Mouse (Mus musculus) left cerebral cortex, adult 18-20 months (tissue): ENCODE measurements at regions not wholly inside any gene's neighbourhood (a gene's known extent, or its start where the extent isn't known, plus 50 kb on each side); places are given as distances from the start of the nearest gene placed in this dataset.
A peak's percentile ranks its signal among the peaks of the same experiment; 100 is the strongest.

Source experiments
- DNase-seq, 2 experiments: peaks; one replicate each; pipeline ENCODE4 v3.0.0; 2021 to 2022; ENCODE audit warnings: low spot score in 2 of 2, mixed read lengths in 1 of 2

- no peak for DNase-seq
These were observed 88.4 kb upstream of the Cxcr4 start for GRCm38 (mm10) chr1:128680538-128680937.

DNA sequence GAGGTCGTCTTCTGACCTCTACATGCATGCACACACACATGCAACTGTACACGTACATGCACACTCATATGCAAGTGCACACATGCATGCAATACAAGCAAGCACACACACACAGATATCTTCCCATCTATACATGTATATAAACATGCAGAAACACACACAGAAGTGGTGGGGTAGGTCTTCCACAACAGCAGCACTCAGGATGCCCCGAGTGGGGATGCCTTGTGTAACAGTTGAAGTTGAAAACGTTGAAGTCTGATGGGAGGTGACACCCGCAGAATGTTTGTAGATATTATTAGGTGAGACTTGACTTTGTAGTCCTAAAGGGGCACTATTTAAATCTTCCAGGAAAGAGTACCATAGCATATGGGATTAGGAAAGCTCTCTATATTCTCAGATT lies 87.9 kb upstream of the Cxcr4 start:
- DNase-seq: no peak

DNA sequence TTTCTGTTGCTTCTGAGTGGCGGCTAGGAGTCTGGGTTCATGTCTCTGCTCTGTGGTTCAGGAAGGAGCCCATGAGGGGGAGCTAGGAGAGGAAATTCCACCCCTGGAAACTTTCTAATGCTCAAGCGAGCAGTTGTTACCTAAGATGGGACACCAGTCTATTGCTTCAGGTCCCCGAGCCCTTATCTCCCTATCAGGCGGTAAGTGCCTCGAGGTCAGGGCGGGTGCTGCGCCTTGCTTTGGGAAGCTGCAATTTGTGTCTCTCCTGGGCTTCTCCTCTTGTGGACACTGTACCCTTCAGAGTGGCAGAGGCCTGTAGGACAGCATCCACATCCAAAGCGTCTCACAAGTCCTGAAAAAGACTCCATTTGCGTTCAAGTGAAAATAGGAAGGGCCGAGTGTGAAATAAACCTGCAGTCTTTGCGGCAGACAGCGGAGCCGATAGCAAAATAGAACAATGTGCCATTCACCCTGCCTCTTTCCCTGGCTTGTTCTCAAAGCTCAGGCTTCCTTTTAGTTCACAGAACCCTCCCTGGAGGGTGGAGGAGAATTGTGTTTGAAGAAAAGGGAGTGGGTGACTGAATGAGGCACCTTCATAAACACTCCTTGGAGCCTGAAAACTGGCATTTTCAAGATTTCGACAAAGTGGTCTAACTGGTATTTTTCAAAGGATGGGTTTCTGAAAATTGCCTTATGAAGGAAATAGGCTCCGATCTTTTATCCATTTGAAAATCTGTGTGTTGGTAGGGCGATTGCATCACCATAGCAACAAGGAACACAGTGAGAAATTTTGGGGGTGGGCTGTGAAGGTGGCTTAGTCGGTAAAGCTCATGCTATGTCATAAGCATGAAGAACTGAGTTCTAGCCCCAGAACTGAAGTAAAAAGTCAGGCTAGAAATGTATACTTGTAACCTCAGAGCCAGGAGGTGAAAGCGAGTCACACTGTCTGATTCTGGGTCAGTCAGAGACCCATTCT lies 87.2 kb upstream of the Cxcr4 start:
- DNase-seq: peak in 1 of 2 experiments; percentile 8

DNA sequence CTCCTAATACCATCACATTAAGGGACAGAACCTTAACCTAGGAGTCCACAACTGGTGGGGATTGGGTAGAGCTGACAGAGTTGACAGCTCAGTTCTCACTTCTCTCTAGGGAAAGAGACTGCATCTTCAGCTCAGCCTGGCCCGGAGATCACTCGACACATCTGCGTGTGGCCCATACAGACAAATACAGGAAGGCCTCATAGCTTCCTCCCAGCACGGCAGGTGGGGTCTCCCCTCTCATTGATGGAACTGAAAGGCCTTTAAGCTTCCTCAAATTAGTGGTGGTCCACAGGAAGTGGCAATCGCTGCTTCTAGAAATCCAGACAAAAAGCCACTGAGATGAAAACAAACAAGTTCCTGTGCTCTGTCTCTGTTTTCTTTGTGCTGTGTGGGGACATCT lies 83.4 kb upstream of the Cxcr4 start:
- DNase-seq: no peak

- no peak for DNase-seq
These were observed 80.2 kb upstream of the Cxcr4 start for GRCm38 (mm10) chr1:128672306-128672705.

DNA sequence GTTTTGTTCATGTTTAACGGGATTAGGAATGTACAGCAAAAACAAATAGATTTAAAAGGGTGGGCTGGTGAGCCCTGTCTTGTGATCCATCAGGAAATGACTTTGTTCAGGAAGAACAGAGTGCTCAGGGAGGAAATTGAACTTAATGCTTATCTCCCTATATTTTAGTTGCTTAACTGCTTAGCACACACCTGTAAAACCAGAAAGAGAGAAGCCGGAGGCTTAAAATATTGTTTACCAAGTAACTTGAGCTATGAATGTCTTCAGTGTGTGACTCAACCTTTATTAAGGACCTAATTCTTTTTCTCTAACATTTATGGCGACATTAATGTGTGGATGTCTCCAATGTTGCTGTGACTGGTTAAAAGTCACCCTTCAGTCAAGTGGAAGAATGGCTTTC lies 79.4 kb upstream of the Cxcr4 start:
- DNase-seq: no peak

- DNase-seq: no peak
These were observed 78.9 kb upstream of the Cxcr4 start for GRCm38 (mm10) chr1:128671016-128671415.

DNA sequence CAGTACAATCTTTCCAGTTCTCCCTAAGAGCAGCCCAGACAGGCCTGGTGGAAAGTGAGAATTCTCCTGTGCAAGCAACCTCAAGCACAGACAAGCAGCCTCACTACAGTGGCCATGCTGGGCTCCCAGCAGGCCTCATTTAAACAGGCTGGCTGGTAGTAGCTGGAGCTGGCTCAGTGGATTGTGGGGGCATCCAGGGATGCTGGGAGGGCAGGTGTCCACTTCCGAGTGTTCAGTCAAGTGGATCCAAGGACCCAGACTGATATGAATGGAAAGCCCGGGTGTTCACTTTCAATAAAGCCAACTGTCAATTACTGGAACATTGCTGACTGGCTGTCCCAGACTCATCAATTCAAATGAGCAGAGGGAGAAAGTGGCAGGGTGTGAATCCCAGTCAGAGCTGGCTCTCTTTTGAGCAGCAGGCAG lies 77.2 kb upstream of the Cxcr4 start:
- no peak for DNase-seq

- no peak for DNase-seq
These were observed 76.6 kb upstream of the Cxcr4 start for GRCm38 (mm10) chr1:128668718-128669117.

DNA sequence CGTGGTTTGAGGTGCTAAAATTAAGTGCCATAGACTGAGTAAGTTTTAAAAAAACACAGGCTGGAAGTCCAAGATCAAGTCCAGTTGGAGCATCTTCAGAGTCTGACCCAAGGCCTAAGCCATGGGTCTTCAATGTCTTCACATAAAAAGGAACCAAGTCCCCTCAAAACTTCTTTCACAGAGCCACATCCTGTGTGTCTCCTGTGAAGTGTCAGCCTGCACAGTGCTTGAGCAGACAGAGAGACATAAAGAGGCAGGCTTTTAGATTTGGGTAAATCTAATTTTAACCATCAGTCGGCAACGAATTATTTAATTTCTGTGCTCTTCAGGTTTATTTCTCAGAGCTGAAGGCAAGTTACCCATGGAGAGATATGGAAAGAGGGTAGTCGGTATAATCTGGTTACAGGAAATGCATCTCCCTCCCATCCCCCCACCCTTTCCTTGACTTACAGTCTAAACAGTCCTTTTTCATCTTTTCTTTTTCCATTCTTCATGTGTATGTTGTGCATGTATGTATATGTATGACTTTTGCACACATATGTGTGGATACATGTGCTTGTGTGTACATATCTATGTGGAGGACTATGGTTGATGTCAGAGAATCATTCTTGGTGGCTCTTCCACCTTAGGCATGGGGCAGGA lies 75.1 kb upstream of the Cxcr4 start:
- no peak for DNase-seq

DNA sequence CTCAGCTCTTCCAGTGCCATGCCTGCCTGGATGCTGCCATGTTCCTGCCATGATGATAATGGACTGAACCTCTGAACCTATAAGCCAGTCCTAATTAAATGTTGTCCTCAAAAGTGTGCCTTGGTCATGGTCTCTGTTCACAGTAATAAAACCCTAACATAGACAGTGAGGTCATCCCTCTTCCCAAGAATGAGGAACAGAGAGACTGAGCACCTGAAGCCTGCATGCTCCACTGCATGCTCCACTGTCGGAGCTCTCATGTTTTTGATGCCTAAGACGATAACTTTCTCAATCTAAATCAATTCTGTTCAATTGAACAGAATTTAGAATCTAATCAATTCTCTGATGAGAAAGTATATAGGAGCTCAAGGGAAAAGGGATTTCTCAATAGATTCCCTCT lies 71.1 kb upstream of the Cxcr4 start:
- no peak for DNase-seq

DNA sequence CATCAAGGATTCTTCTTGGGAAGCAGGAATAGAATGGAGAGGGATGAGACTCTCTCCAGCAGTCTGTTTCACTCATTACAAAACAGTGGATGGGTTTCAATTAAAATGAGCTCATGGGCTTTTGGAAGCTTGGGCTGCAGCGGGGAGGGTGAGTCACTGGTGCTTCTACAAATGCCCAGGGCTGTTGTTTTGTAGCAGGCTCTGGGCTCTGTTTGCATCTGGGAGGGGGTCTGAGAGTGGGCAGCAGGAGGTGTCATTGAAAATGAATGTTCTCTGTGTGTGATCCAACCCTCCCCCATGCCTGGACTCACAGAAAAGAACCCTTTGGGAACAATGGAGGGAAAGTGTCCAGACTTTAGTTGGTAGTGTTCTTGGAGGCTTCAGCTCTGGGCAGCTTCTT lies 67.8 kb upstream of the Cxcr4 start:
- DNase-seq: no peak

- no peak for DNase-seq
These were observed 66.7 kb upstream of the Cxcr4 start for GRCm38 (mm10) chr1:128658802-128659201.

- no peak for DNase-seq
These were observed 62.2 kb upstream of the Cxcr4 start for GRCm38 (mm10) chr1:128654099-128654862.

DNA sequence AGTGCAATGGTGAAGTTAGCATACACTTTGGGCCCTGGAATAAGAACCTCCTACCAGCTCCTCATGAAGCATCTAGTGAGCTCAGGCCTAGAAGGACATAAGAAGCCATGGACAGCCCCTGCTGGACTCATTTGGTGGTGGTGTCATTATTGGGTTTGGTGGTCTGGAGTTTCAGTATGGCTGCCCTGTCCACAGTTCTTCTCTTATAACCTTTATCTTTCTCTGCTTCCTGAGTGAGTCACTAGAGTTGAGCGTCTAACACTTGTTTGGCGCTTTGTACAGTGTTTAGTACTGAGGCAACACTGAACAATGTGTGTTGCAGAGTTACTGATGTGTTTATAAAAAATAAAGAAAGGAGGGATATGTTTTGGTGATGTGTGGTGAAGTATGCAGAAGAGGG lies 58.5 kb upstream of the Cxcr4 start:
- DNase-seq: no peak

DNA sequence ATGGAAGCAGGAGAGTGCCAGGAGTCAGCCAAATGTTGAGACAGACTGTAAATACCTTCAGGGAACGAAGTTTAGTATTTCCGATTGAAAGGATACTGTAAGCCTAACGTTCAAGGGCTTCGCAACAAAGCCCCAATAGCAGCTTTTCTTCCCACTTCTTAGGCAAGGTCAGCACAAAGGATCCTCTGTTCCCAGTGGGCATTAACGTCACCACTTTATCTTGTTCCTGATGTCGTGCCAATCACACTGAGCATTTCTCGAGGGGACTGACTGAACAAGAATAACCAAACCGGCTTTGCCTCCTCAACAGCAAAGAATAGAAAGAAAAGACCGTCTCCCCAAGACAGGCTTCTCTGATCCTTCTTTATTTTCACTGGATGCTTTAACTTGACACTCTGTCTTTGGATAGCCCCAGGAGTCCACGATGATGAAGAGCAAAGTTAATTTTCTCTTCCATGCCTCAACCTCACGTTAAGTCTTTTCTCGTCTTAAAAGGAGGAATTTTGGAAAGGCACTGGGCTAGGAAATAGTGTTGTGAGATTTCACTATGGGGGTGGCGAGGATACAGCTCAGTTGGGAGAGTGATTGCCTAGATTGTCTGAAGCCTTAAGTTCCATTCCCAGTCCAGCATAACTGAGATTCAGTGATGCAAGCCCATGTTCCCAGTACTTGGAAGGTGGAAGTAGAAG lies 57.5 kb upstream of the Cxcr4 start:
- no peak for DNase-seq

DNA sequence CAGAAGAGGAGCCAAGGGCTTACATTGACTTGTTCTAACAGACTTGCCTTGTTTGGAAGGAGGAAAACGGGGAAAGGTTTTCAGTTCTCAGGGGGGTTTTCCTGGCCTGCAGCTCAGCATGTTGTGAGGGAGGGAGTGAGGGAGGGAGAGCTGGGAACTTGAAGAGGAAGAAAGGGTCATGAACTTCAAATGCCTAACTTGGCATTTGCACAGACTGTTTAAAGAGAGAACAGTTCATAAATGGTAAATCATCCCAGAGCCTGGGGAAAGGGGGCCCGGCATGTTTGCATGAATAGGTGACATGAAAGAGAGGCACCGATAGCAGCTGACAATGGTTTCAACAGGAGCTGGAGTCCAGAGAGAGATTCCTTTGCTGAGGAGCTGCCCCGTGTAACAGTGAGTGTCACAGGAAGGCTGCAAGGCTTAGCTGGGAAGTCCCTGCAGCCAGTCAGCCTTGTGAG lies 51.3 kb upstream of the Cxcr4 start:
- DNase-seq: no peak

- DNase-seq: no peak
These were observed 50.1 kb upstream of the Cxcr4 start for GRCm38 (mm10) chr1:128642212-128642611.
